Mouse (Mus musculus): ENCODE data around the gene Lsg1. TPM values are rescaled to one million over a fixed set of nuclear protein-coding genes. Genes with fewer than 3 reads are reported as not detected.
A peak's percentile ranks its signal among the peaks of the same experiment; 100 is the strongest.

The Lsg1 gene
- polyA plus RNA-seq, 1 experiment from 2014 or later = 37.5 TPM

DNA sequence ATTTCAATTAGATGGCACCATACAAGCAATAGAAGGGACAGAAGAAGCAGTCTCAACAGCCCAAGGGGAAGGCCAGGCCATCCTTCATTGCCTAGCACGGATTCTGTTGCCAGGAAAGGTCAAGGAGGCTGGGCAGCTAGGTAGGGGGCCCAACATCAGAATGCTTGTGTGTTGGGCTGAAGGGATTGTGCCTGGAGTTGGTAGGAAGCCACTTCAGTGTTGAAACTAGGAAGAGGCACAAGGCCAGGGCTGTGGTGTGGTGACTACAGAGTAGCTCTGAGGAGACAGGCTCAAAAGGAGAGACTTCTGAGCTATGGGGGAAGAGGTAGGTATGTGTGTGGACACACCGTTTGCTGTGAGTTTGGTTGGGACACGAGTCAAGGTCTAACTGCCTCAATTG lies 8.0 kb upstream of the Lsg1 start:
- 50% methylated on average over 3 of the region's 3 CpGs for WGBS
- Histone ChIP-seq H3K27me3 (ENCODE audit: control insufficient read depth, insufficient read depth, low read length) (no peaks in the 10 kb centered on the region), H3K36me3 (ENCODE audit: control insufficient read depth, insufficient read depth) (no peaks in the 10 kb centered on the region), H3K4me2 (ENCODE audit: low read depth, low read length) (no peak overlapping the region), H3K27ac (ENCODE audit: low read length) (no peak overlapping the region), H3K4me1 (ENCODE audit: control insufficient read depth, insufficient read depth, low read length) (peaks cover 9% of the 10 kb centered on the region; the same call in 1 of the 2 replicates), H3K9ac (ENCODE audit: low read length) (no peak overlapping the region), H3K9me3 (replicated peaks; ENCODE audit: control insufficient read depth, low read length) (no peaks in the 10 kb centered on the region), H3K4me3 (ENCODE audit: low read length) (no peak overlapping the region)
- no peak for ATAC-seq (replicated peaks; ENCODE audit: extremely low read depth, insufficient read depth, low FRiP score)

DNA sequence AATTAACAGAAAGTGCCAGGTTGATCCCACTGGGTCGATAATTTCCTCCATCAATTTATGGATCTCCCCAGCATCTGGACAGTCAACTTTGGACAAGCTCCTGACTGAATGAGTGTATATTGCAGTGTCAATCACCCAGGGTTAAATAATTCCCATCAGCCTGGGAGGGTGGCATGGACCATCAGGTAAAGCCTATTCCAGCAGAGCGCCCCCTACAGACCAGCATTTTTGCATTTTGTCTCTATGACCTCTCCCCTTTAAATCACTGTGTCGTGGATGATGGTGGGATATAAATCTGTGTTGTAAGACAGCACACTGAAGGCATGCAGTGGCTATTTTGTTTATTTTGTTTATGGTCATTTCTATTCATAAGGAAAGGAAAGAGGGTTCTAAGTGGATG lies 4.6 kb upstream of the Lsg1 start:
- Histone ChIP-seq H3K27me3 (ENCODE audit: control insufficient read depth, insufficient read depth, low read length) (no peaks in the 10 kb centered on the region), H3K27ac (ENCODE audit: low read length) (no peak overlapping the region), H3K4me1 (ENCODE audit: control insufficient read depth, insufficient read depth, low read length) (peaks cover 7% of the 10 kb centered on the region), H3K4me3 (ENCODE audit: low read length) (no peak overlapping the region), H3K36me3 (ENCODE audit: control insufficient read depth, insufficient read depth) (no peaks in the 10 kb centered on the region), H3K9ac (ENCODE audit: low read length) (no peak overlapping the region), H3K4me2 (ENCODE audit: low read depth, low read length) (no peak overlapping the region), H3K9me3 (replicated peaks; ENCODE audit: control insufficient read depth, low read length) (no peaks in the 10 kb centered on the region)
- 46% methylated on average over 3 of the region's 3 CpGs for WGBS
- ATAC-seq (replicated peaks; ENCODE audit: extremely low read depth, insufficient read depth, low FRiP score) = no peak

DNA sequence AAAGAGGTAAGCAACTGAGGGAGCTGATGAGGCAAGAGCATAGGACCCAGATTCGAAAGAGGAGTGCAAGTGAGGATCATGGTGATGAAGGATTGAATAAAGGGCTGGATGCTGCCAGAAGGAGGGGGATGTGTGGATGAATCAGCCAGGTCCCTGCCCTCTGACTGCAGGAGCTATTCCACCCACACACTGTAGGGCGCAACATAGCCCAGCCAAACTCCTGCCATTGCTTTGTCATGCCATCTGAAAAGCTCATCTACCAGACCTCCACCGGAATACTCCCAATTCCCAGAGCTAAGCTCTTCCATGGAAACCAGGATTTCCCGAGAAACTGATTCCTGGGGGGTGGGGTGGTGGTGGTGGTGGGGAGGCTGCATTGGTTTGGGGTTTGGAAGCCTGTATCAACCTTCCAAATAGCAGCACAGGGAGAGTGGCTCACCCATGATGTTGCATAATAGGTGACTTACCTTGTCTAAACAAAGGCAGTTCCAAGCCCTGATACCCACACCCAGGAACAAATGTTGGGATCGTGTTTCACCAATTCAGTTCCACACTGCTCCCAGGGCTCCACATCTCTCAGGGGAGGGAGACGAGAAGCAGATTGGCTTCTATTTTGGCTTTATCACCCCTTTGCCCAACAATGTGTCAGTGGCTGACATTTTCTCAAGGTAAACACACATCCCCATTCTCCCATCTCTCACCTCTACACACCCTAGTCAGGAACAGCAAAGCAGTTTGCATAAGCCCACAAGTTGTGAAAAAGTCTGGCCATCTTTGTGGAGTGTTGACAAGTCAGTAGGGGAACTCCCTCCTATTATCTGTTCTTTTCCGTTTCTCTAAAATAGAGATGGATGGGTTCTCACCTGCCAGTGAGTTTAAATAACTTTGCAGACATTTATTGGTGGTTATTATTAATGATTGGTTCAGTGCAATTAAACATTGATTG lies 3.1 kb upstream of the Lsg1 start:
- 33% methylated on average over 7 of the region's 7 CpGs for WGBS
- no peak overlapping the region for H3K4me2 ChIP-seq (ENCODE audit: low read depth, low read length)
- ATAC-seq (replicated peaks; ENCODE audit: extremely low read depth, insufficient read depth, low FRiP score) = no peak
- no peak overlapping the region for H3K27ac ChIP-seq (ENCODE audit: low read length)
- no peak overlapping the region for H3K9ac ChIP-seq (ENCODE audit: low read length)
- H3K36me3 ChIP-seq (ENCODE audit: control insufficient read depth, insufficient read depth) = no peaks in the 10 kb centered on the region
- H3K4me3 ChIP-seq (ENCODE audit: low read length) = no peak overlapping the region
- H3K4me1 ChIP-seq (ENCODE audit: control insufficient read depth, insufficient read depth, low read length) = peaks cover 8% of the 10 kb centered on the region
- H3K27me3 ChIP-seq (ENCODE audit: control insufficient read depth, insufficient read depth, low read length) = no peaks in the 10 kb centered on the region
- no peaks in the 10 kb centered on the region for H3K9me3 ChIP-seq (replicated peaks; ENCODE audit: control insufficient read depth, low read length)

DNA sequence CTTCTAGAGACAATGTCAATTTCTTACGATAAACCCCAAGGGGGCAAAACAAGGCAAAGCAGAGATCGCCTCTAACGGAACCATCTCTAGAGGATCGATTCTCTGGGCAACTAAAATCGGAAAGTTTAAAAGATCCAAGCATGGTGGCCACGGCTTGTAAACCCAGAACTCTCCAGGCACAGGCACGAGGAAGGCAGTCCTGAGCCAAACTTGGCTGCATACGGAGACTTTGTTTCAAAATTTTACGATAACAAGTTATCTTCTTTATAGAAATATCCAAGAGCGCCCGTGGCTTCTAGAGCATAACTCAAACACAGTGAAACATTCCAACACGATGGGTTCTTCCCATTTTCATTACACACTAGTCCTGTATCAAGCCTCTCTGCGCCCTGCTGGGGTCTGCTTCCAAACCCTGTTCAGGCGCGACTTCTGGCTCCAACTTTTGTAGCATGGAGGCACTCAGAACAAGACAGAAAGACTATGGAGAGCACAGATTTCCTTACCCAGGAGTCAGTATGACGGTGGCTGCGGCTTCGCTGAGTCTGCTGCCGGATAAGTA lies 378 bp downstream of the Lsg1 start:
- Histone ChIP-seq H3K4me2 (ENCODE audit: low read depth, low read length) (peak overlapping the region; percentile 90), H3K4me3 (ENCODE audit: low read length) (peak overlapping the region; percentile 84), H3K4me1 (ENCODE audit: control insufficient read depth, insufficient read depth, low read length) (peaks cover 8% of the 10 kb centered on the region), H3K36me3 (ENCODE audit: control insufficient read depth, insufficient read depth) (peaks cover 30% of the 10 kb centered on the region), H3K27ac (ENCODE audit: low read length) (peak overlapping the region; percentile 68), H3K9ac (ENCODE audit: low read length) (peak overlapping the region; percentile 79), H3K27me3 (ENCODE audit: control insufficient read depth, insufficient read depth, low read length) (no peaks in the 10 kb centered on the region), H3K9me3 (replicated peaks; ENCODE audit: control insufficient read depth, low read length) (no peaks in the 10 kb centered on the region)
- WGBS = 2% methylated on average over 19 of the region's 19 CpGs
- ATAC-seq (replicated peaks; ENCODE audit: extremely low read depth, insufficient read depth, low FRiP score) = peak; percentile 38; the same call in 1 of the 2 replicates

DNA sequence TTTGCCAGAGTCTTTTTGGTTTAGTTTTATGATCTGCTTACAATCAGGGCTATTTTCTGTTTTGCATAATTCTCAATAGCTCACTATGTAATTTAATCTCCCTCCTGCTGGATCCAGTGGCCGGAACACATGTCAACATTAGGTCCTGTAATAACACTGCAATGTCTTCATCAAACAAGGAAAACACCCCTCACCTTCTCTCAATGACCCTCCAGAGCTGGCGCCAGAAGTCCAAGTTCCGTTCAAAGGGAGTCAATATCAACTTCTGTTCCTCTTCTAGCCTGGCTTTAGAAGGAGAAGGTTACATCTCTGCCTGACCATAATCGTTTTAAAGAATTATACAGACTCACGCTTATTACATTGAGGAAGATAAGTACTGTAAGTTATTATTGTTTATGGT lies 6.6 kb downstream of the Lsg1 start:
- H3K4me1 ChIP-seq (ENCODE audit: control insufficient read depth, insufficient read depth, low read length) = no peaks in the 10 kb centered on the region
- no peak overlapping the region for H3K9ac ChIP-seq (ENCODE audit: low read length)
- ATAC-seq (replicated peaks; ENCODE audit: extremely low read depth, insufficient read depth, low FRiP score) = no peak
- no peaks in the 10 kb centered on the region for H3K27me3 ChIP-seq (ENCODE audit: control insufficient read depth, insufficient read depth, low read length)
- H3K9me3 ChIP-seq (replicated peaks; ENCODE audit: control insufficient read depth, low read length) = no peaks in the 10 kb centered on the region
- H3K4me2 ChIP-seq (ENCODE audit: low read depth, low read length) = no peak overlapping the region
- no peak overlapping the region for H3K27ac ChIP-seq (ENCODE audit: low read length)
- peaks cover 78% of the 10 kb centered on the region for H3K36me3 ChIP-seq (ENCODE audit: control insufficient read depth, insufficient read depth)
- no peak overlapping the region for H3K4me3 ChIP-seq (ENCODE audit: low read length)
- WGBS = 91% methylated on average over 5 of the region's 5 CpGs

DNA sequence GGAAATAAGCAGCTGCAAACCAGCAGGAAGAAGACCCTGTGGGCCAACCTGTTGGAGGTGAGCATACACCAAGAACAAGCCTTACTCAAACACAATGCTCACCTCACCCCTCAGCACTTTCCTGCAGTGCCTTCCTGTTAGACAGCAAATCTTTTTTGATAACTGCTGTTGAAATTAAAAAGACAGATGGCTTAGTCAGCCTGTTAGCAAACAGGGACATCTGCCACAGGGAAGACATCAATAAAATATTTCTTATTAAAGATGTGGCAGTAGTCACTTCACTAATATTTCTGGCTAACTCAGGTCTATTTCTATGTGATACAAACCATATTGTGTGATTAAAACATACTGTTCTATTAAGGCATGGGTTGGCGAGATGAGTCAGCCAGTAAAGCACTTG lies 11.0 kb downstream of the Lsg1 start:
- 87% methylated on average over 1 of the region's 1 CpGs for WGBS
- ATAC-seq (replicated peaks; ENCODE audit: extremely low read depth, insufficient read depth, low FRiP score) = no peak
- no peak overlapping the region for H3K9ac ChIP-seq (ENCODE audit: low read length)
- H3K9me3 ChIP-seq (replicated peaks; ENCODE audit: control insufficient read depth, low read length) = no peaks in the 10 kb centered on the region
- H3K27ac ChIP-seq (ENCODE audit: low read length) = no peak overlapping the region
- peaks cover 64% of the 10 kb centered on the region for H3K36me3 ChIP-seq (ENCODE audit: control insufficient read depth, insufficient read depth)
- H3K27me3 ChIP-seq (ENCODE audit: control insufficient read depth, insufficient read depth, low read length) = no peaks in the 10 kb centered on the region
- H3K4me1 ChIP-seq (ENCODE audit: control insufficient read depth, insufficient read depth, low read length) = no peaks in the 10 kb centered on the region
- no peak overlapping the region for H3K4me3 ChIP-seq (ENCODE audit: low read length)
- no peak overlapping the region for H3K4me2 ChIP-seq (ENCODE audit: low read depth, low read length)

DNA sequence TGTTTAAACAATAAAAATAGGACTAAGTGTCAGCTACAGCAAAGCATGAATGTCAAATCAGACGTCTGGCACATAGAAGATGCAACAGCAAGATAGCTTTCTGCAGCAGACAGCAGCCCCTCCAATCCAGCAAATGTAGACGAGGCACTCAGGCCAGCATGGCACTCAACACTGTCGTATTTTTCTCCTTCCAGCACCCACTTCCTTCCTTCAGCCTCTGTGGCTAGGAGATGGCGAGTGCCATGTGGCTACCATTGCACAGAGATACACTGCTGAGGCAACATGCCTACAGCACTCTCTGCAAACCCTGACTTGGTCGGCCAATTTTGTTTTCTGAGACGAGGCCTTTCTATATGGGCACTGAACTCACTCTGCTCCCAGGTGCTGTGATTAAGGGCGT lies 11.6 kb downstream of the Lsg1 start:
- no peaks in the 10 kb centered on the region for H3K4me1 ChIP-seq (ENCODE audit: control insufficient read depth, insufficient read depth, low read length)
- ATAC-seq (replicated peaks; ENCODE audit: extremely low read depth, insufficient read depth, low FRiP score) = no peak
- no peak overlapping the region for H3K4me3 ChIP-seq (ENCODE audit: low read length)
- no peak overlapping the region for H3K27ac ChIP-seq (ENCODE audit: low read length)
- H3K4me2 ChIP-seq (ENCODE audit: low read depth, low read length) = no peak overlapping the region
- H3K36me3 ChIP-seq (ENCODE audit: control insufficient read depth, insufficient read depth) = peaks cover 64% of the 10 kb centered on the region
- H3K27me3 ChIP-seq (ENCODE audit: control insufficient read depth, insufficient read depth, low read length) = no peaks in the 10 kb centered on the region
- no peak overlapping the region for H3K9ac ChIP-seq (ENCODE audit: low read length)
- WGBS = 77% methylated on average over 7 of the region's 7 CpGs
- H3K9me3 ChIP-seq (replicated peaks; ENCODE audit: control insufficient read depth, low read length) = no peaks in the 10 kb centered on the region

DNA sequence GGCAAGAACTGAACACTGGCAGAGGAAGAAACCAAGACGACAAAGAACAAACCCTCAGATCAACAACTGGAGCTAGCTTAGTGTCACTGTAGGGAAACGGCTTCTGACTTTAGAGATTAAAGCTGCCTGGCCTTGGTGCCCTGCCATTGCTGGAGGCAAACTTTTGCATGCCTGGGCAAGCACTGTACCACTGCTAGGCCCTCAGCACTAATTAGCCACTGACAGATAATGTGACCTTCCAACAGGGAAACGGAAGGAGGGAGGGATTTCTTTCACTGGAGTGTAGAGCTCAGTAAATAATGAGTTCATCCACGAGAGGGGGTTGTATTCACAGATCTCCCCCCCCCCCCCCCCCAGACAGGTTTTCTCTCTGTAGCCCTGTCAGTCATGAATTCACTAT lies 15.2 kb downstream of the Lsg1 start:
- no peak overlapping the region for H3K27ac ChIP-seq (ENCODE audit: low read length)
- ATAC-seq (replicated peaks; ENCODE audit: extremely low read depth, insufficient read depth, low FRiP score) = no peak
- 55% methylated on average over 4 of the region's 4 CpGs for WGBS
- H3K9ac ChIP-seq (ENCODE audit: low read length) = no peak overlapping the region
- H3K36me3 ChIP-seq (ENCODE audit: control insufficient read depth, insufficient read depth) = peaks cover 66% of the 10 kb centered on the region
- no peak overlapping the region for H3K4me2 ChIP-seq (ENCODE audit: low read depth, low read length)
- no peaks in the 10 kb centered on the region for H3K27me3 ChIP-seq (ENCODE audit: control insufficient read depth, insufficient read depth, low read length)
- no peaks in the 10 kb centered on the region for H3K9me3 ChIP-seq (replicated peaks; ENCODE audit: control insufficient read depth, low read length)
- no peaks in the 10 kb centered on the region for H3K4me1 ChIP-seq (ENCODE audit: control insufficient read depth, insufficient read depth, low read length)
- H3K4me3 ChIP-seq (ENCODE audit: low read length) = no peak overlapping the region

DNA sequence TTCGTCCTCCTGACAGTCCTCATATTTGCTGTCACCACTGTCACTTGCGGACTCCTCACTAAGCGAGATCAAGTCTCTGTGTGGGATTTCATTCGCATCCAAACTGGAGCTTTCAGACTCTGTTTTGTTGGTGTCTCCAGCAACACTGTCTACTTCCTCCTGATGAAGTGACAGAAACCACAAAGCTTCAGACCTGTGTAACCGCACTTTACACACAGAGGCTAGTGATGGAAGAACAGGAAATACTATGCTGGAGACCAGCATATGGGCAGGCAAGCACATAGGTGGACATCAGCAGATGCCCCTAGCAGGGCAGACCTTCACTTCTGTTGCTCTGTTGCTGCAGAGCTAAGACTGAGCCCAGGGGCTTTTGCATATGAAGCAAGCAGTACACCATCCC lies 16.0 kb downstream of the Lsg1 start:
- no peak overlapping the region for H3K4me2 ChIP-seq (ENCODE audit: low read depth, low read length)
- peaks cover 64% of the 10 kb centered on the region for H3K36me3 ChIP-seq (ENCODE audit: control insufficient read depth, insufficient read depth)
- no peaks in the 10 kb centered on the region for H3K9me3 ChIP-seq (replicated peaks; ENCODE audit: control insufficient read depth, low read length)
- no peaks in the 10 kb centered on the region for H3K27me3 ChIP-seq (ENCODE audit: control insufficient read depth, insufficient read depth, low read length)
- ATAC-seq (replicated peaks; ENCODE audit: extremely low read depth, insufficient read depth, low FRiP score) = no peak
- no peak overlapping the region for H3K9ac ChIP-seq (ENCODE audit: low read length)
- no peak overlapping the region for H3K27ac ChIP-seq (ENCODE audit: low read length)
- no peak overlapping the region for H3K4me3 ChIP-seq (ENCODE audit: low read length)
- H3K4me1 ChIP-seq (ENCODE audit: control insufficient read depth, insufficient read depth, low read length) = no peaks in the 10 kb centered on the region
- 90% methylated on average over 5 of the region's 5 CpGs for WGBS

Data from heart, embryonic 16.5 days (tissue).